Mouse (Mus musculus): ENCODE measurements at regions not wholly inside any gene's neighbourhood (a gene's known extent, or its start where the extent isn't known, plus 50 kb on each side); places are given as distances from the start of the nearest gene placed in this dataset.

- TF ChIP-seq CTCF (IDR thresholded peaks at IDR 0.05; ENCODE audit: borderline replicate concordance, extremely low read depth, insufficient read depth, insufficient read length) = no peak
- TF ChIP-seq POLR2A (IDR thresholded peaks at IDR 0.05; ENCODE audit: borderline replicate concordance, extremely low read depth, insufficient read depth, insufficient read length, poor library complexity, severe bottlenecking) = no peak
Observed at GRCm38 (mm10) chr6:82833867-82834266, 59.6 kb upstream of the Hk2 start.

Data from brain, embryonic 14.5 days (tissue).